Mouse (Mus musculus): ENCODE results near the gene Ap5s1. TPM values are rescaled to one million over a fixed set of nuclear protein-coding genes. Genes with fewer than 3 reads are reported as not detected.
A peak's percentile ranks its signal among the peaks of the same experiment; 100 is the strongest.
"Not testable (repeated sequence)": the region's sequence is repeated elsewhere in the genome, so short reads cannot be mapped to it uniquely, and the experiment has no call there.

Ap5s1 gene
- total RNA-seq, 4 experiments from 2014 or later = 23.9 to 28.5 (median 26.2) TPM

GRCm38 (mm10) chr2:131221853-131222515 lies 15.1 kb downstream of the Ap5s1 start:
- DNase-seq (ENCODE audit: low spot score in 2 of 2) = no peak

GRCm38 (mm10) chr2:131222562-131222961 lies 15.7 kb downstream of the Ap5s1 start:
- no peak for DNase-seq (ENCODE audit: low spot score in 2 of 2)

GRCm38 (mm10) chr2:131223569-131223968 lies 16.7 kb downstream of the Ap5s1 start:
- no peak for DNase-seq (ENCODE audit: low spot score in 2 of 2)

GRCm38 (mm10) chr2:131225178-131225577 lies 18.3 kb downstream of the Ap5s1 start:
- no peak for DNase-seq (ENCODE audit: low spot score in 2 of 2)

- not testable (repeated sequence) for DNase-seq (ENCODE audit: low spot score in 2 of 2)
These were observed 19.8 kb downstream of the Ap5s1 start for GRCm38 (mm10) chr2:131226669-131227068.

GRCm38 (mm10) chr2:131227243-131227642 lies 20.4 kb downstream of the Ap5s1 start:
- no peak for DNase-seq (ENCODE audit: low spot score in 2 of 2)

GRCm38 (mm10) chr2:131232558-131232957 lies 25.7 kb downstream of the Ap5s1 start:
- DNase-seq (ENCODE audit: low spot score in 2 of 2) = no peak

- peak; percentile 74 to 93 for DNase-seq (ENCODE audit: low spot score in 2 of 2)
These were observed 26.6 kb downstream of the Ap5s1 start, which contains the start of gene Mavs for GRCm38 (mm10) chr2:131233307-131234126. Gene Mavs, plus strand, starts transcription at chr2:131234063.

- DNase-seq (ENCODE audit: low spot score in 2 of 2) = no peak
These were observed 27.3 kb downstream of the Ap5s1 start for GRCm38 (mm10) chr2:131234127-131234650.

GRCm38 (mm10) chr2:131234970-131235635 lies 28.2 kb downstream of the Ap5s1 start:
- DNase-seq (ENCODE audit: low spot score in 2 of 2) = no peak

- DNase-seq (ENCODE audit: low spot score in 2 of 2) = no peak
These were observed 35.3 kb downstream of the Ap5s1 start for GRCm38 (mm10) chr2:131242180-131242579.

- no peak for DNase-seq (ENCODE audit: low spot score in 2 of 2)
These were observed 36.1 kb downstream of the Ap5s1 start for GRCm38 (mm10) chr2:131242929-131243328.

GRCm38 (mm10) chr2:131253681-131254328 lies 46.9 kb downstream of the Ap5s1 start:
- no peak for DNase-seq (ENCODE audit: low spot score in 2 of 2)

- DNase-seq (ENCODE audit: low spot score in 2 of 2) = no peak
These were observed 47.4 kb downstream of the Ap5s1 start for GRCm38 (mm10) chr2:131254329-131254713.

GRCm38 (mm10) chr2:131255738-131256137 lies 48.9 kb downstream of the Ap5s1 start:
- no peak for DNase-seq (ENCODE audit: low spot score in 2 of 2)

GRCm38 (mm10) chr2:131258693-131259092 lies 51.8 kb downstream of the Ap5s1 start:
- no peak for DNase-seq (ENCODE audit: low spot score in 2 of 2)

- no peak for DNase-seq (ENCODE audit: low spot score in 2 of 2)
These were observed 53.8 kb downstream of the Ap5s1 start for GRCm38 (mm10) chr2:131260544-131261307.

- no peak for DNase-seq (ENCODE audit: low spot score in 2 of 2)
These were observed 54.8 kb downstream of the Ap5s1 start for GRCm38 (mm10) chr2:131261481-131262212.

GRCm38 (mm10) chr2:131262213-131262672 lies 55.4 kb downstream of the Ap5s1 start, which contains the start of gene Pank2:
Gene Pank2, plus strand, starts transcription at chr2:131262495.
- DNase-seq (ENCODE audit: low spot score in 2 of 2) = peak; percentile 92 to 98
